In the genomic region with DNA sequence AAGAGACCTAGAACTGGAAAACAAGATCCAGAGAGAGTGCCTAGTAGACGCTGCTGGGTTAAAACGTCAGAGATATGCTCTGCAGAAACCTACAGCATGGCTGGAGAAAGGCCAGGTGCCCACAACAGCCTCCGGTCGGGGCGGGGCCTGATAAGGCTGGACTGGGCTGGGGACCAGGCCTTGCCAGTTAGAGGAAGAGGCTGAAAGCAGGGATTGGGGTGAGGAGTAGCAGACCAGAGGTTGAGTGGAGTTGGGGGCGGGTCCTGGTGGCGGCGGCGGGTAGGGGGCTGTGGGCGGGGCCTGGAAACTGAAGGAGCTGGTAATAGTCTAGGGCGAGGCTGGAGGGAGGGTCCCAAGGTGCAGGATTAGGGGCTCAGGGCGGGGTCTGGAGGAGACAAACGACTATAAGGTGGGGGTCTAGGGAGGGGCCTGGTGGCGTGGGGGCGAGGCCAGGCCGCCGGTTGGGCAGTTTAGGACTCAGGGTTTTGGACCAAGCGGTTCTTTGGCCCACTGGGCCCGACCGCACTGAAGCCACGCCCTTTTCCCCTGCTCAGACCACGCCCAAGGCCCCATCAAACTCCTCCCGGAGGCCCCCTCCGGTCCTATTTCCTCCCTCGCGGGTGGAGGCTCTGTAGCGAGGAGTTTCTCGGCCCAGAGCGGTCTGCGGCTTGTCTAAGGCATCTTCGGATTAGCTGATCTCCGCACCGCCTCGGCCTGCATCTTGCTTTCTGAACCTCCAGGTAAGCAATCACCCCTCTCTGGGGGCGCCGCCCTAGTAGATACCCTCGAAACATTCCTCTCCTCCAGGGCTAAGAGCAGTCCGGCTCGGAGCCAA, we compare ENCODE assay signal across 8 mouse cellular contexts. TPM values are rescaled to one million over a fixed set of nuclear protein-coding genes. Genes with fewer than 3 reads are reported as not detected.
DNase-seq lines count a peak whose midpoint lies in the region; ATAC-seq and TF ChIP-seq lines count a peak whose summit lies in the region.

A gene (plus strand): TSS at position 176 of the 835 bp plus-strand sequence.

- H3K4me1 ChIP-seq in embryonic facial prominence, embryonic 15.5 days, result peaks cover 24% of the 10 kb centered on the region
- peaks cover 31% of the 10 kb centered on the region for H3K4me1 ChIP-seq in heart, embryonic 10.5 days
- peaks cover 16% of the 10 kb centered on the region for H3K4me1 ChIP-seq in kidney, embryonic 15.5 days
- peaks cover 20% of the 10 kb centered on the region for H3K4me1 ChIP-seq in limb, embryonic 15.5 days
- peaks cover 15% of the 10 kb centered on the region; the same call in 1 of the 2 replicates for H3K4me1 ChIP-seq in midbrain, postnatal 0 days (ENCODE audit: insufficient read depth, low read length)

- TF ChIP-seq CTCF in midbrain, postnatal 0 days (IDR thresholded peaks at IDR 0.05), result no peak

- peak; percentile 91 for ATAC-seq in embryonic facial prominence, embryonic 15.5 days (ENCODE audit: insufficient number of reproducible peaks, low FRiP score, low TSS enrichment, low read depth)
- ATAC-seq in kidney, embryonic 15.5 days (replicated peaks; ENCODE audit: low FRiP score), result peak; percentile 97
- ATAC-seq in limb, embryonic 15.5 days (ENCODE audit: insufficient number of reproducible peaks, low FRiP score, low TSS enrichment, low read depth), result peak; percentile 90
- peak; percentile 87 for ATAC-seq in midbrain, postnatal 0 days (ENCODE audit: low FRiP score)

- DNase-seq in 416B (ENCODE audit: low read depth), result peak; percentile 97
- peak; percentile 27 to 65 for DNase-seq in adrenal gland, postnatal 4 days (ENCODE audit: low spot score in 2 of 2)
- peak; percentile 93 for DNase-seq in heart, embryonic 10.5 days (ENCODE audit: low spot score)
- peak; percentile 88 for DNase-seq in midbrain, postnatal 0 days (ENCODE audit: low spot score)
- DNase-seq in spleen, postnatal 36 days (ENCODE audit: low spot score in 2 of 2), result peak; percentile 91 to 93

- H3K9ac ChIP-seq in embryonic facial prominence, embryonic 15.5 days, result peak within 1 kb of the TSS; percentile 44
- peak within 1 kb of the TSS; percentile 53 for H3K9ac ChIP-seq in kidney, embryonic 15.5 days
- peak within 1 kb of the TSS; percentile 51 for H3K9ac ChIP-seq in limb, embryonic 15.5 days
- H3K9ac ChIP-seq in midbrain, postnatal 0 days (replicated peaks; ENCODE audit: low read length, poor library complexity, severe bottlenecking), result peak within 1 kb of the TSS; percentile 91

- WGBS in embryonic facial prominence, embryonic 15.5 days, result under 1% methylated on average over 39 of the region's 39 CpGs
- under 1% methylated on average over 37 of the region's 39 CpGs for WGBS in heart, embryonic 10.5 days
- under 1% methylated on average over 35 of the region's 39 CpGs for WGBS in kidney, embryonic 15.5 days
- WGBS in limb, embryonic 15.5 days, result 1% methylated on average over 37 of the region's 39 CpGs
- under 1% methylated on average over 33 of the region's 39 CpGs for WGBS in midbrain, postnatal 0 days

- H3K4me3 ChIP-seq in embryonic facial prominence, embryonic 15.5 days (replicated peaks), result peak within 1 kb of the TSS; percentile 52
- H3K4me3 ChIP-seq in heart, embryonic 10.5 days, result peak within 1 kb of the TSS; percentile 72
- peak within 1 kb of the TSS; percentile 61 for H3K4me3 ChIP-seq in kidney, embryonic 15.5 days (replicated peaks)
- peak within 1 kb of the TSS; percentile 55 for H3K4me3 ChIP-seq in limb, embryonic 15.5 days
- H3K4me3 ChIP-seq in midbrain, postnatal 0 days (ENCODE audit: low read depth, low read length), result peak within 1 kb of the TSS; percentile 60

- no peaks in the 10 kb centered on the region for H3K27me3 ChIP-seq in embryonic facial prominence, embryonic 15.5 days
- H3K27me3 ChIP-seq in heart, embryonic 10.5 days (ENCODE audit: insufficient read depth, poor library complexity, severe bottlenecking), result no peaks in the 10 kb centered on the region
- no peaks in the 10 kb centered on the region for H3K27me3 ChIP-seq in kidney, embryonic 15.5 days
- H3K27me3 ChIP-seq in limb, embryonic 15.5 days, result no peaks in the 10 kb centered on the region
- H3K27me3 ChIP-seq in midbrain, postnatal 0 days (ENCODE audit: insufficient read depth, low read length), result no peaks in the 10 kb centered on the region

- peak within 1 kb of the TSS; percentile 74 for H3K27ac ChIP-seq in embryonic facial prominence, embryonic 15.5 days (replicated peaks)
- H3K27ac ChIP-seq in heart, embryonic 10.5 days, result peak within 1 kb of the TSS; percentile 89
- peak within 1 kb of the TSS; percentile 72 for H3K27ac ChIP-seq in kidney, embryonic 15.5 days
- H3K27ac ChIP-seq in limb, embryonic 15.5 days, result peak within 1 kb of the TSS; percentile 74
- H3K27ac ChIP-seq in midbrain, postnatal 0 days (ENCODE audit: low read depth, low read length), result peak within 1 kb of the TSS; percentile 92

- peak within 1 kb of the TSS; percentile 70 for H3K4me2 ChIP-seq in embryonic facial prominence, embryonic 15.5 days (replicated peaks)
- peak within 1 kb of the TSS; percentile 84 for H3K4me2 ChIP-seq in kidney, embryonic 15.5 days
- H3K4me2 ChIP-seq in limb, embryonic 15.5 days, result peak within 1 kb of the TSS; percentile 79
- H3K4me2 ChIP-seq in midbrain, postnatal 0 days (ENCODE audit: low read depth, low read length, poor library complexity, severe bottlenecking), result peak within 1 kb of the TSS; percentile 81

- no peaks in the 10 kb centered on the region for H3K36me3 ChIP-seq in embryonic facial prominence, embryonic 15.5 days
- H3K36me3 ChIP-seq in heart, embryonic 10.5 days, result 0 out of 2 replicates have a peak, but pooled peaks cover 6% of the 10 kb centered on the region
- no peaks in the 10 kb centered on the region for H3K36me3 ChIP-seq in kidney, embryonic 15.5 days
- H3K36me3 ChIP-seq in limb, embryonic 15.5 days, result no peaks in the 10 kb centered on the region
- no peaks in the 10 kb centered on the region for H3K36me3 ChIP-seq in midbrain, postnatal 0 days (ENCODE audit: insufficient read depth, low read length)

- no peaks in the 10 kb centered on the region for H3K9me3 ChIP-seq in embryonic facial prominence, embryonic 15.5 days (replicated peaks)
- H3K9me3 ChIP-seq in heart, embryonic 10.5 days, result no peaks in the 10 kb centered on the region
- no peaks in the 10 kb centered on the region for H3K9me3 ChIP-seq in kidney, embryonic 15.5 days (replicated peaks)
- H3K9me3 ChIP-seq in limb, embryonic 15.5 days, result no peaks in the 10 kb centered on the region
- no peaks in the 10 kb centered on the region for H3K9me3 ChIP-seq in midbrain, postnatal 0 days (ENCODE audit: low read length)

RNA-seq across cellular contexts. Expression of the gene that starts here (rescaled TPM):
- 10 to 100 TPM; 22.6 to 25.7 TPM for total RNA-seq in adrenal gland, postnatal 4 days (2021)
- 20.9 and 22.3 TPM in 2 replicates for polyA plus RNA-seq in embryonic facial prominence, embryonic 15.5 days (2015; fragmentation: Nextera tagmentation; extraction: Ambion mirVana)
- polyA plus RNA-seq in heart, embryonic 10.5 days (2016; fragmentation: Nextera tagmentation; extraction: Ambion mirVana), result 21.7 and 31.2 TPM in 2 replicates
- polyA plus RNA-seq in kidney, embryonic 15.5 days (2015; fragmentation: Nextera tagmentation; extraction: Ambion mirVana), result 15.5 and 17.1 TPM in 2 replicates
- 14.7 and 15.3 TPM in 2 replicates for polyA plus RNA-seq in limb, embryonic 15.5 days (2015; fragmentation: Nextera tagmentation; extraction: Ambion mirVana)
- 38.3 and 40.1 TPM in 2 replicates for total RNA-seq in midbrain, postnatal 0 days (2014; rRNA removed)
- 55.3 and 59.7 TPM in 2 replicates for polyA plus RNA-seq in midbrain, postnatal 0 days (2015; fragmentation: Nextera tagmentation; extraction: Ambion mirVana)

Comparison
In these comparisons a context has a peak if more than half of its experiments do, and no peak if none do; other contexts are left out.
1. Peak in every context shown above with its lines: DNase-seq, ATAC-seq, H3K4me3 ChIP-seq and H3K27ac ChIP-seq.
2. DNase-seq: peak in every context shown above with its lines; median percentile 97 in 416B; 93 in heart, embryonic 10.5 days; 92 in spleen, postnatal 36 days; 88 in midbrain, postnatal 0 days; 46 in adrenal gland, postnatal 4 days.